8 mouse cellular contexts compared by ENCODE assay signal in genomic region chr5:118065516-118066255, GRCm38 (mm10). TPM values are rescaled to one million over a fixed set of nuclear protein-coding genes. Genes with fewer than 3 reads are reported as not detected.
DNase-seq lines count a peak whose midpoint lies in the region; ATAC-seq lines count a peak whose summit lies in the region.

No protein-coding gene starts in this region.

- ATAC-seq in forebrain, embryonic 15.5 days (replicated peaks), result no peak
- ATAC-seq in forebrain, embryonic 13.5 days, result no peak
- ATAC-seq in heart, embryonic 11.5 days (replicated peaks; ENCODE audit: insufficient number of reproducible peaks, low FRiP score, low TSS enrichment), result no peak
- no peak for ATAC-seq in kidney, embryonic 16.5 days (ENCODE audit: low FRiP score, low TSS enrichment)

- DNase-seq in adrenal gland, postnatal 10 days, result peak; percentile 72
- DNase-seq in thymus, postnatal 10 days (ENCODE audit: low spot score in 2 of 2), result no peak
- DNase-seq in thymus, postnatal 25 days, result no peak
- DNase-seq in ovary, postnatal 36 days (ENCODE audit: low spot score), result no peak

- peak overlapping the region; percentile 61; the same call in 1 of the 2 replicates for H3K27ac ChIP-seq in forebrain, embryonic 15.5 days (replicated peaks)
- H3K27ac ChIP-seq in forebrain, embryonic 13.5 days, result no peak overlapping the region
- 0 out of 2 replicates have a peak overlapping the region, but pooled peaks have one; percentile 15 for H3K27ac ChIP-seq in heart, embryonic 11.5 days (ENCODE audit: low read depth, low read length)
- peak overlapping the region; percentile 96 for H3K27ac ChIP-seq in kidney, embryonic 16.5 days (ENCODE audit: low read length)

- no peaks in the 10 kb centered on the region for H3K9me3 ChIP-seq in forebrain, embryonic 15.5 days
- no peaks in the 10 kb centered on the region for H3K9me3 ChIP-seq in forebrain, embryonic 13.5 days (replicated peaks)
- H3K9me3 ChIP-seq in heart, embryonic 11.5 days (replicated peaks; ENCODE audit: control insufficient read depth, low read length), result no peaks in the 10 kb centered on the region
- H3K9me3 ChIP-seq in kidney, embryonic 16.5 days (ENCODE audit: low read length), result no peaks in the 10 kb centered on the region

- WGBS in forebrain, embryonic 15.5 days, result 77% methylated on average over 19 of the region's 19 CpGs
- WGBS in forebrain, embryonic 13.5 days, result 84% methylated on average over 19 of the region's 19 CpGs
- WGBS in heart, embryonic 11.5 days (ENCODE audit: insufficient replicate concordance), result 92% methylated on average over 19 of the region's 19 CpGs
- 81% methylated on average over 19 of the region's 19 CpGs for WGBS in kidney, embryonic 16.5 days

- 0 out of 2 replicates have a peak, but pooled peaks cover 4% of the 10 kb centered on the region for H3K36me3 ChIP-seq in forebrain, embryonic 15.5 days
- peaks cover 56% of the 10 kb centered on the region for H3K36me3 ChIP-seq in forebrain, embryonic 13.5 days (ENCODE audit: poor library complexity, severe bottlenecking)
- H3K36me3 ChIP-seq in heart, embryonic 11.5 days (ENCODE audit: control insufficient read depth, insufficient read depth, low read length), result peaks cover 11% of the 10 kb centered on the region
- peaks cover 19% of the 10 kb centered on the region; the same call in 1 of the 2 replicates for H3K36me3 ChIP-seq in kidney, embryonic 16.5 days (ENCODE audit: insufficient read depth, low read length)

- H3K27me3 ChIP-seq in forebrain, embryonic 15.5 days, result no peaks in the 10 kb centered on the region
- H3K27me3 ChIP-seq in forebrain, embryonic 13.5 days, result no peaks in the 10 kb centered on the region
- H3K27me3 ChIP-seq in heart, embryonic 11.5 days (ENCODE audit: control insufficient read depth, insufficient read depth, low read length), result no peaks in the 10 kb centered on the region
- H3K27me3 ChIP-seq in kidney, embryonic 16.5 days (ENCODE audit: insufficient read depth, low read length), result no peaks in the 10 kb centered on the region

- H3K4me1 ChIP-seq in forebrain, embryonic 15.5 days, result peaks cover 32% of the 10 kb centered on the region
- H3K4me1 ChIP-seq in forebrain, embryonic 13.5 days, result peaks cover 48% of the 10 kb centered on the region
- H3K4me1 ChIP-seq in heart, embryonic 11.5 days (ENCODE audit: control insufficient read depth, insufficient read depth, low read length), result peaks cover 30% of the 10 kb centered on the region
- H3K4me1 ChIP-seq in kidney, embryonic 16.5 days (ENCODE audit: insufficient read depth, low read length), result peaks cover 30% of the 10 kb centered on the region

- H3K9ac ChIP-seq in forebrain, embryonic 15.5 days (replicated peaks), result no peak overlapping the region
- no peak overlapping the region for H3K9ac ChIP-seq in forebrain, embryonic 13.5 days
- no peak overlapping the region for H3K9ac ChIP-seq in heart, embryonic 11.5 days (ENCODE audit: low read depth, low read length)
- peak overlapping the region; percentile 39; the same call in 1 of the 2 replicates for H3K9ac ChIP-seq in kidney, embryonic 16.5 days (replicated peaks; ENCODE audit: low read length)

- no peak overlapping the region for H3K4me2 ChIP-seq in forebrain, embryonic 15.5 days (replicated peaks)
- H3K4me2 ChIP-seq in forebrain, embryonic 13.5 days, result no peak overlapping the region
- H3K4me2 ChIP-seq in heart, embryonic 11.5 days, result no peak overlapping the region
- no peak overlapping the region for H3K4me2 ChIP-seq in kidney, embryonic 16.5 days (replicated peaks; ENCODE audit: low read depth, low read length)

- H3K4me3 ChIP-seq in forebrain, embryonic 15.5 days, result no peak overlapping the region
- H3K4me3 ChIP-seq in forebrain, embryonic 13.5 days, result no peak overlapping the region
- no peak overlapping the region for H3K4me3 ChIP-seq in heart, embryonic 11.5 days (ENCODE audit: low read depth, low read length)
- no peak overlapping the region for H3K4me3 ChIP-seq in kidney, embryonic 16.5 days (ENCODE audit: low read length)

RNA-seq across cellular contexts. Expression of gene Tesc, which starts 38.1 kb away (rescaled TPM):
- polyA plus RNA-seq in forebrain, embryonic 15.5 days (2015; fragmentation: Nextera tagmentation; extraction: Ambion mirVana), result 9.9 and 10.6 TPM in 2 replicates
- 4.5 and 5.2 TPM in 2 replicates for polyA plus RNA-seq in forebrain, embryonic 13.5 days (2015; fragmentation: Nextera tagmentation; extraction: Ambion mirVana)
- total RNA-seq in adrenal gland, postnatal 10 days (2021), result 10 to 100 TPM; 54.4 to 61.5 TPM
- 17.9 and 21.3 TPM in 2 replicates for polyA plus RNA-seq in heart, embryonic 11.5 days (2014; fragmentation: Nextera tagmentation; extraction: Ambion mirVana)
- 20.9 and 23.9 TPM in 2 replicates for polyA plus RNA-seq in kidney, embryonic 16.5 days (2015; fragmentation: Nextera tagmentation; extraction: Ambion mirVana)
